Mouse (Mus musculus): ENCODE measurements around the gene Prkch. TPM values are rescaled to one million over a fixed set of nuclear protein-coding genes. Genes with fewer than 3 reads are reported as not detected.
A peak's percentile ranks its signal among the peaks of the same experiment; 100 is the strongest.

The Prkch gene
- polyA plus RNA-seq, 1 experiment from 2014 or later = 11.1 TPM

DNA sequence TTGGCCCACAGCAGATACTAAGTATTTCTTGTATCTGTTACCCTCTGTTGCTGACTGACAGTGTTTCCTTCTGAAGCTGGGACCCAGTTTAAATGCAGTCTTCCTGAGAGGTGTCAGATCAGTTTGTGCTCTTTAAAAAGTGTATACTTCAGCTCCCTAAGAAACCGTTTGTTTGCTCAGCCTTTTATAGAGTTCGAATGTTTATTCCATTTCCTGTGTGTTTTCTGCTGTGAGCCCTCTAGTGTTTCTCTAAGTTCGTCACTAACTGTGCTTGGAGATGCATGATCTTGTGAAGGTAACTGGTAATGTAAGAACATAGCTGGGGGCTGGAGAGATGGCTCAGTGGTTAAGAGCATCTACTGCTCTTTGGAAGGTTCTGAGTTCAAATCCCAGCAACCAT, 27.1 kb downstream of the Prkch start:
- no peak overlapping the region for H3K27ac ChIP-seq (replicated peaks)
- ATAC-seq (ENCODE audit: extremely low read depth, insufficient number of reproducible peaks, low FRiP score, low TSS enrichment) = no peak
- H3K9me3 ChIP-seq = no peaks in the 10 kb centered on the region
- H3K36me3 ChIP-seq = no peaks in the 10 kb centered on the region
- no peaks in the 10 kb centered on the region for H3K27me3 ChIP-seq (replicated peaks)
- H3K9ac ChIP-seq = no peak overlapping the region
- WGBS = 74% methylated on average over 3 of the region's 3 CpGs
- H3K4me2 ChIP-seq = no peak overlapping the region
- no peak overlapping the region for H3K4me3 ChIP-seq
- peaks cover 31% of the 10 kb centered on the region for H3K4me1 ChIP-seq

- H3K4me3 ChIP-seq = no peak overlapping the region
- no peaks in the 10 kb centered on the region for H3K36me3 ChIP-seq
- H3K27me3 ChIP-seq (replicated peaks) = no peaks in the 10 kb centered on the region
- H3K9me3 ChIP-seq = no peaks in the 10 kb centered on the region
- H3K4me1 ChIP-seq = peaks cover 30% of the 10 kb centered on the region
- H3K4me2 ChIP-seq = no peak overlapping the region
- WGBS = 69% methylated on average over 6 of the region's 6 CpGs
- no peak overlapping the region for H3K9ac ChIP-seq
- no peak overlapping the region for H3K27ac ChIP-seq (replicated peaks)
- ATAC-seq (ENCODE audit: extremely low read depth, insufficient number of reproducible peaks, low FRiP score, low TSS enrichment) = no peak
Measured at GRCm38 (mm10) chr12:73613183-73613582, 28.6 kb downstream of the Prkch start.

GRCm38 (mm10) chr12:73617652-73618051, 33.1 kb downstream of the Prkch start:
- Histone ChIP-seq H3K36me3 (no peaks in the 10 kb centered on the region), H3K4me1 (peaks cover 22% of the 10 kb centered on the region), H3K27ac (replicated peaks) (peak overlapping the region; percentile 48), H3K4me3 (no peak overlapping the region), H3K27me3 (replicated peaks) (no peaks in the 10 kb centered on the region), H3K4me2 (peak overlapping the region; percentile 45), H3K9me3 (no peaks in the 10 kb centered on the region), H3K9ac (no peak overlapping the region)
- no peak for ATAC-seq (ENCODE audit: extremely low read depth, insufficient number of reproducible peaks, low FRiP score, low TSS enrichment)
- 20% methylated on average over 10 of the region's 10 CpGs for WGBS

DNA sequence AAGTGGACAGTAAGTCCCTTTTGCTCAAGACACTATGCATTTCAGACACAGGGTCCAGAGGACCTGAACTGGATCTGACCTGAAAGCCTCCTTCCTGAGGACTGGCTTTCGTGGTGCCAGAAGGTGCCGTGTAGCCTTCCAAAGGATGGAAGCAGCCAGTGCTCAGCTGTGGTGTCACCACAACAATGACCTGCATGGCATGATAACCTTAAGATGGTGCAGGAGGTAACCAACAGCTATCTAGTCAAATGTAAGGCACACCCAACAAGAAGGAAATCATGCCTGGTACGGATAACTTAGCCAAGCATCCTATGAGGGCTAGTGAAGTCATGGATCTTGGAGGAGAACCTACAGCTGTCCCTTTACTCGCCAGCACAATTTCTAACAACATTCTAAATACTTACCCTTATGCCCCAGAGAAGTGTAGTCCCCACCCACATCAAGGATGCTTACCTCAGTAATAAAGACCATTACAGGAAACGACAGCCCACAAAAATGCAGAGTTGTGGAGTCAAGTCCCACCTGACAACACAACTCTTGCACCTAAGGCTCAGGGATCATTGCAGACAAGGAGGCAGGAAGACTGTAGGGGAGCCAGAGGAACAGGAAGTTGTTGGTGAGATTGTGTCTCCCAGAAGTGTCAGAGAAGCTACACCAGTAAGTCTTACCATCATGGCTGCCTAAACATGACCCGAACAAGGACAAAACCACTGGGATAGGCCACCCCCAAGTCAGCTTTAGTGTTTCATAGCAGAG, 40.9 kb downstream of the Prkch start:
- Histone ChIP-seq H3K9me3 (no peaks in the 10 kb centered on the region), H3K27ac (replicated peaks) (no peak overlapping the region), H3K4me2 (no peak overlapping the region), H3K4me1 (no peaks in the 10 kb centered on the region), H3K27me3 (replicated peaks) (no peaks in the 10 kb centered on the region), H3K4me3 (no peak overlapping the region), H3K9ac (no peak overlapping the region), H3K36me3 (no peaks in the 10 kb centered on the region)
- no peak for ATAC-seq (ENCODE audit: extremely low read depth, insufficient number of reproducible peaks, low FRiP score, low TSS enrichment)
- WGBS = 78% methylated on average over 6 of the region's 6 CpGs

GRCm38 (mm10) chr12:73627902-73628301, 43.3 kb downstream of the Prkch start:
- Histone ChIP-seq H3K9me3 (no peaks in the 10 kb centered on the region), H3K4me3 (no peak overlapping the region), H3K4me1 (peaks cover 8% of the 10 kb centered on the region), H3K4me2 (no peak overlapping the region), H3K36me3 (no peaks in the 10 kb centered on the region), H3K27me3 (replicated peaks) (no peaks in the 10 kb centered on the region), H3K27ac (replicated peaks) (no peak overlapping the region), H3K9ac (no peak overlapping the region)
- ATAC-seq (ENCODE audit: extremely low read depth, insufficient number of reproducible peaks, low FRiP score, low TSS enrichment) = no peak
- WGBS = 83% methylated on average over 14 of the region's 14 CpGs

DNA sequence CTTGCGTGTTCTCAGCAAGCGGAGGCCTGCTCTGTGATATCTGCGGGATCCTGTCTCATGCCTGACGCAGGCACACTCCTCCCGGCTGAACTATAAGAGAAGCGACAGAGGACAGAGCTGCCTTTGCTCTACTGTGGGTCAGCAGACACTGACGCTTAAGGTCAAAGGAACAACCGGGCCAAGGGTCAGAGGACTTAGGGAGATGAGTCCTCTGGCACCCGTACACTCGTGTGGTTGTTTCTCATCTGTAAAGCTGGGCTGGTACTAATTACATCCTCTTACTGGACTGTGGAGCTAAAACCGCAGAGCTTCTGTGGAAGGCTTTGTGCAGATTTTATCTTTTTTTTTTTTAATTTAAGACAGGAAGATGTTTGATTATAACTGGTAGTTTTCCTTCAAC, 46.0 kb downstream of the Prkch start:
- whole genome bisulfite sequencing = 67% methylated on average over 11 of the region's 11 CpGs
- H3K4me3 ChIP-seq = no peak overlapping the region

GRCm38 (mm10) chr12:73631148-73631547, 46.6 kb downstream of the Prkch start:
- no peak for ATAC-seq (ENCODE audit: extremely low read depth, insufficient number of reproducible peaks, low FRiP score, low TSS enrichment)
- Histone ChIP-seq H3K4me3 (no peak overlapping the region), H3K4me1 (peaks cover 19% of the 10 kb centered on the region), H3K9ac (no peak overlapping the region), H3K9me3 (no peaks in the 10 kb centered on the region), H3K27me3 (replicated peaks) (no peaks in the 10 kb centered on the region), H3K4me2 (no peak overlapping the region), H3K36me3 (no peaks in the 10 kb centered on the region), H3K27ac (replicated peaks) (no peak overlapping the region)
- 70% methylated on average over 11 of the region's 11 CpGs for WGBS

More for the DNA sequence above, 46.0 kb downstream of the Prkch start:
- Histone ChIP-seq H3K4me1 (peaks cover 16% of the 10 kb centered on the region), H3K9me3 (no peaks in the 10 kb centered on the region), H3K27me3 (replicated peaks) (no peaks in the 10 kb centered on the region), H3K36me3 (no peaks in the 10 kb centered on the region), H3K27ac (replicated peaks) (no peak overlapping the region), H3K9ac (no peak overlapping the region), H3K4me2 (no peak overlapping the region)
- ATAC-seq (ENCODE audit: extremely low read depth, insufficient number of reproducible peaks, low FRiP score, low TSS enrichment) = no peak

DNA sequence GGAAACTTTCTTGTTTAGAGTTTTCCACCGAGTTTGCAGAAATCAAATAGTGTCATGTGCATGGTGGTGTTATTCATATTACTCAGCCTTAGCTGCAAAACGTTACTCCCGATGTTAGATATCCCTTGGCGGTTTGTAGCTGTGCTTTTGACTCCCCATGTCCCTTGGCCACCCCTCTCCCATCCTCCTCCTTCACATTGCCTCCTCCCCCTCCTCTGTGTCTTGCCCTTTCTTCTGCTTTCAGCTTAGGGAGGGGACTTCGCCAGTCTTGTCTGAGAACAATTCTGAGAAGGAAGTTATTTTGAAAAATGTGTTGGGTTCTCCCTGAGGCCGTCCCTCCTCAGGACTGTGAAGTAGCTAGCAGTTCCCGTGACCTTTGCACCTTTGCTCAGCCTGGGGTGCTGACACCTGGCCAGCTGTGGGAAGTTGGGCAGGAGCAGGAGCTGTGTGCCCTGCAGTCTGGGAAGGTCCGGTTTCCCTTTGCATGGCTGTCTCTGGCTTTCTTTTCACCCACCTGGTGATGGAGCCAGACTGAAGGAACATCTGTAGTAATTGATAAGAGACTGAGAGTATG, 48.2 kb downstream of the Prkch start:
- Histone ChIP-seq H3K9me3 (no peaks in the 10 kb centered on the region), H3K27me3 (replicated peaks) (no peaks in the 10 kb centered on the region), H3K4me1 (peaks cover 27% of the 10 kb centered on the region), H3K27ac (replicated peaks) (peak overlapping the region; percentile 5; the same call in 1 of the 2 replicates), H3K9ac (no peak overlapping the region), H3K4me2 (no peak overlapping the region), H3K4me3 (no peak overlapping the region), H3K36me3 (no peaks in the 10 kb centered on the region)
- ATAC-seq (ENCODE audit: extremely low read depth, insufficient number of reproducible peaks, low FRiP score, low TSS enrichment) = no peak
- 20% methylated on average over 8 of the region's 8 CpGs for whole genome bisulfite sequencing

GRCm38 (mm10) chr12:73633707-73634106, 49.1 kb downstream of the Prkch start:
- Histone ChIP-seq H3K4me2 (no peak overlapping the region), H3K36me3 (no peaks in the 10 kb centered on the region), H3K27ac (replicated peaks) (no peak overlapping the region), H3K4me3 (no peak overlapping the region), H3K9me3 (no peaks in the 10 kb centered on the region), H3K27me3 (replicated peaks) (no peaks in the 10 kb centered on the region), H3K4me1 (peaks cover 27% of the 10 kb centered on the region), H3K9ac (no peak overlapping the region)
- 76% methylated on average over 4 of the region's 4 CpGs for WGBS
- no peak for ATAC-seq (ENCODE audit: extremely low read depth, insufficient number of reproducible peaks, low FRiP score, low TSS enrichment)

DNA sequence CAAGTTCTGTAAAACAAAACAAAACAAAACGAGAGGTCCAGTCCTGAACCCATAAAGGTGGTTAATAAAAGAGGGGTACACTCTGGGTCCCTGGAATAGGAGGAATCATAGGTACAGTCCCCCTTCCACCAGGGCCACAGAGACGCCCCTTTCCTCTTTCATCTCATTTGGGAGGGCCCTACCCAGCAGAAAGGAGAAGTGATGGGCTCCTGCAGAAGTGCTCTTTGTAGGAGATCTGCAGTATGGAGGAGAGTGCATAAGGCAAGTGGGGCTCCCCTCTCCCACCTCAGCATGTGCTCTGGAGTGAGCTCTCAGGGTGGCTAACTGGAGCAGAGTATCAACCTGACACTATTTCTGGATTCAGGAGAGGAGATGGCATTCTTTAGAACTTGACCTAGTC, 55.0 kb downstream of the Prkch start:
- peaks cover 11% of the 10 kb centered on the region; the same call in 1 of the 2 replicates for H3K4me1 ChIP-seq
- no peaks in the 10 kb centered on the region for H3K36me3 ChIP-seq
- H3K4me3 ChIP-seq = no peak overlapping the region
- H3K9ac ChIP-seq = no peak overlapping the region
- no peaks in the 10 kb centered on the region for H3K9me3 ChIP-seq
- H3K27me3 ChIP-seq (replicated peaks) = no peaks in the 10 kb centered on the region
- H3K4me2 ChIP-seq = no peak overlapping the region
- no peak for ATAC-seq (ENCODE audit: extremely low read depth, insufficient number of reproducible peaks, low FRiP score, low TSS enrichment)
- no peak overlapping the region for H3K27ac ChIP-seq (replicated peaks)
- WGBS = 67% methylated on average over 2 of the region's 2 CpGs

DNA sequence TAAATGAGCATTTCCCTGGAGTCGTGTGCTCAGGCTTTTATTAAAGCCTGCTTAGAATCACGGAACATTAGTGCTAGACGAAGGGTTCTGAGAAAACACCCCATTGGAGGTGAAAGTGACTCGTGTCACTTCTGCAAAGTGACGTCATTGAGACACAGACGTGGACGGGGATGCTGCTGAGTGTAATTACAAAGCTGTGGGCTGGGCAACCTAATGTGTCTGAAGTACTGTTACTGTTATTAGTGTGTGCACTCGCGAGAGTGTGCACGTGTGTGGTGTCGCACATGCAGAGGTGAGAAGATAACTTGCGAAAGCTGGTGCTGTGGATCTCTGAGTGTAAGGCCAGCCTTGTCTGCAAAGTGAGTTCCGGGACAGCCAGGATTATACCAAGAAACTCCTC, 56.6 kb downstream of the Prkch start:
- Histone ChIP-seq H3K9me3 (no peaks in the 10 kb centered on the region), H3K9ac (no peak overlapping the region), H3K4me2 (no peak overlapping the region), H3K27me3 (replicated peaks) (no peaks in the 10 kb centered on the region), H3K4me3 (no peak overlapping the region), H3K27ac (replicated peaks) (no peak overlapping the region), H3K36me3 (no peaks in the 10 kb centered on the region), H3K4me1 (peaks cover 8% of the 10 kb centered on the region; the same call in 1 of the 2 replicates)
- WGBS = 78% methylated on average over 13 of the region's 13 CpGs
- no peak for ATAC-seq (ENCODE audit: extremely low read depth, insufficient number of reproducible peaks, low FRiP score, low TSS enrichment)

DNA sequence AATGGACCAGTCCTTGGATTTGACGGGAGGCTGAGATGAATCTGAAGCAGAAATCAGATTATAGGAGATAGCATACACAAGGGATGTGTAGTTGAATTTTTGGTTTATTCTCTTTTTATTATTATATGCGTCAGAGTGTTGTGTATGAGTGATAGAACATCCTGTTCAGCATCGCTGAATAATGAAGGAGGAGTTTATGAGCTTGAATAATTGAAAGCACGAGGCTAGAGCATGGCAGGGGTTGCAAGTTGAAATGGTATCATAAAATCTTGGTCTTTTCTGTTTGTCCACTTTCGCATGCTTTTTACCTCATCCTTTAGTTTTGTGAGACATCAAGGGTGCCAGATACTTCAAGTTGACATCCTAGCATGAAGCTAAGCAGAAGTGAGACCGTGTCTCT, 60.6 kb downstream of the Prkch start:
- H3K4me3 ChIP-seq = no peak overlapping the region
- WGBS = 81% methylated on average over 6 of the region's 6 CpGs
- H3K27me3 ChIP-seq (replicated peaks) = no peaks in the 10 kb centered on the region
- no peak overlapping the region for H3K9ac ChIP-seq
- H3K36me3 ChIP-seq = no peaks in the 10 kb centered on the region
- peaks cover 9% of the 10 kb centered on the region for H3K4me1 ChIP-seq
- H3K4me2 ChIP-seq = no peak overlapping the region
- no peaks in the 10 kb centered on the region for H3K9me3 ChIP-seq
- no peak overlapping the region for H3K27ac ChIP-seq (replicated peaks)
- ATAC-seq (ENCODE audit: extremely low read depth, insufficient number of reproducible peaks, low FRiP score, low TSS enrichment) = no peak
